Mouse (Mus musculus) liver, adult (tissue): Measurements from ENCODE around the gene Bag6.

ENCODE experiments used
- GATA4 ChIP-seq: IDR thresholded peaks from 2 replicates; pipeline ENCODE4 v1.6.1; 2014; ENCODE audit warnings: mild to moderate bottlenecking, low read length; ENCODE audit not compliant: insufficient replicate concordance

Bag6 gene

GRCm38 (mm10) chr17:35131500-35132173 is 3.3 kb upstream of the Bag6 start, which contains the start of gene Apom:
Gene Apom (minus strand): TSS chr17:35132050.
- no peak for TF ChIP-seq GATA4

- no peak for TF ChIP-seq GATA4
Measured at GRCm38 (mm10) chr17:35132174-35132560, 2.8 kb upstream of the Bag6 start.

GRCm38 (mm10) chr17:35133517-35133916 is 1.5 kb upstream of the Bag6 start:
- TF ChIP-seq GATA4: no peak

GRCm38 (mm10) chr17:35135591-35136320 is 778 bp downstream of the Bag6 start:
- no peak for TF ChIP-seq GATA4

- no peak for TF ChIP-seq GATA4
Measured at GRCm38 (mm10) chr17:35139269-35139668, 4.3 kb downstream of the Bag6 start.

- no peak for TF ChIP-seq GATA4
Measured at GRCm38 (mm10) chr17:35140490-35140996, 5.6 kb downstream of the Bag6 start.

GRCm38 (mm10) chr17:35141971-35142370 is 7.0 kb downstream of the Bag6 start:
- no peak for TF ChIP-seq GATA4

- no peak for TF ChIP-seq GATA4
Measured at GRCm38 (mm10) chr17:35146139-35146538, 11.2 kb downstream of the Bag6 start.

GRCm38 (mm10) chr17:35147348-35147747 is 12.4 kb downstream of the Bag6 start:
- no peak for TF ChIP-seq GATA4

GRCm38 (mm10) chr17:35147922-35148639 is 13.1 kb downstream of the Bag6 start:
- no peak for TF ChIP-seq GATA4

- TF ChIP-seq GATA4: no peak
Measured at GRCm38 (mm10) chr17:35152121-35152520, 17.1 kb downstream of the Bag6 start.

GRCm38 (mm10) chr17:35153077-35153476 is 18.1 kb downstream of the Bag6 start:
- TF ChIP-seq GATA4: no peak

- TF ChIP-seq GATA4: no peak
Measured at GRCm38 (mm10) chr17:35153931-35154330, 19.0 kb downstream of the Bag6 start.

- no peak for TF ChIP-seq GATA4
Measured at GRCm38 (mm10) chr17:35154616-35155015, 19.6 kb downstream of the Bag6 start.

- no peak for TF ChIP-seq GATA4
Measured at GRCm38 (mm10) chr17:35155451-35155850, 20.5 kb downstream of the Bag6 start.
